Mouse (Mus musculus): ENCODE measurements around the gene Cd2.

The Cd2 gene

DNA sequence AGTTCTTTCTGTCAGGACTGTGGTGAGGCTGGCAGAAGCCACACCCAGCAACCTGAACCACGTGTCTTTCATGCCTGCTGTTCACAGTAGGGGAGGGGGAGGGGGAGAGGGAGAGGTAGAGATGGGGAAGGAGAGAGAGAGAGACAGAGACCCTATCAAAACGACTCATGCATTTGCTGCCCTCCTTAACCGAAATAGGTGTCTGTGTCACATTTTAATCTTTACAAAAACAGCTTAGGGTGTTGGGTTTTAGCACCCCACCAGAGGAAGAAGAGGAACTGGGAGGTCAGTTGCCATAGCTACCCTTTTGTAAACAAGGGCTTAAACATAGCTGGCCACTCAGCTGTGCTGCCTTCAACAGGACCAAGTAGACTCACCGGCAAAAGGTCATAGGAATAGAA, at the start of gene Cd2:
TSS of gene Cd2 (minus strand) at position 29 of the 401 bp plus-strand sequence.
- in situ Hi-C loops (cut with MboI, MseI), result loop anchor here (25.0 kb wide), 1 partner anchor 801 kb away; the partner anchor contains the start of gene Tent5c

GRCm38 (mm10) chr3:101328617-101329016, 40.9 kb upstream of the Cd2 start:
- in situ Hi-C loops (cut with MboI, MseI), result no loop called here

GRCm38 (mm10) chr3:101327248-101327647, 39.5 kb upstream of the Cd2 start:
- in situ Hi-C loops (cut with MboI, MseI), result no loop called here

DNA sequence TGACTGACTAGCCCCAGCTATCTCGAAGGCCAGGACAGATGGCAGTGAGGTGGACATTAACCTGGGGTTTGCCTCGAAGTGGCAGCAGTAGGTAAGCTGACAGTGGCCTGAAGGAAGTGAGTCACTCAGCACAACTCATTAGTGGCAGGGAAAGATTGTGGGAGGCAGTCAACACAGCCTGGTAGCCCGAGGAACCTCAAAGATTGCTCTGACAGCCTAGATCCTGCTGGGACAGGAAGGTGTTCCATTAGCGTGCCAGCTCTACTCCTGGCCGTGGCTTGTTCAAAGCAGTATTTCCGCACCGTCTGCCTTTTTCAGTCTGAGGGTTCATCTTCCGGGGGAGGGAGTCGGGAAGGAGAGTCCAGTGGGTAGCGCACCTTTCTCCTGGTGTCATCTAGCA, 34.7 kb upstream of the Cd2 start:
- in situ Hi-C loops (cut with MboI, MseI), result loop anchor here (25.0 kb wide), 1 partner anchor 490 kb away; no protein-coding TSS in a partner anchor

GRCm38 (mm10) chr3:101320874-101321273, 33.1 kb upstream of the Cd2 start:
- in situ Hi-C loops (cut with MboI, MseI), result loop anchor here (25.0 kb wide), 1 partner anchor 491 kb away; no protein-coding TSS in a partner anchor

GRCm38 (mm10) chr3:101318516-101319170, 30.9 kb upstream of the Cd2 start:
- in situ Hi-C loops (cut with MboI, MseI), result loop anchor here (5.0 to 25.0 kb wide), 2 partner anchors 144 to 494 kb away; no protein-coding TSS in a partner anchor

GRCm38 (mm10) chr3:101318115-101318514, 30.4 kb upstream of the Cd2 start:
- in situ Hi-C loops (cut with MboI, MseI), result loop anchor here (5.0 to 25.0 kb wide), 2 partner anchors 144 to 494 kb away; no protein-coding TSS in a partner anchor

- in situ Hi-C loops (cut with MboI, MseI), result loop anchor here (5.0 to 25.0 kb wide), 2 partner anchors 147 to 497 kb away; no protein-coding TSS in a partner anchor
These were observed 27.2 kb upstream of the Cd2 start for GRCm38 (mm10) chr3:101314954-101315353.

DNA sequence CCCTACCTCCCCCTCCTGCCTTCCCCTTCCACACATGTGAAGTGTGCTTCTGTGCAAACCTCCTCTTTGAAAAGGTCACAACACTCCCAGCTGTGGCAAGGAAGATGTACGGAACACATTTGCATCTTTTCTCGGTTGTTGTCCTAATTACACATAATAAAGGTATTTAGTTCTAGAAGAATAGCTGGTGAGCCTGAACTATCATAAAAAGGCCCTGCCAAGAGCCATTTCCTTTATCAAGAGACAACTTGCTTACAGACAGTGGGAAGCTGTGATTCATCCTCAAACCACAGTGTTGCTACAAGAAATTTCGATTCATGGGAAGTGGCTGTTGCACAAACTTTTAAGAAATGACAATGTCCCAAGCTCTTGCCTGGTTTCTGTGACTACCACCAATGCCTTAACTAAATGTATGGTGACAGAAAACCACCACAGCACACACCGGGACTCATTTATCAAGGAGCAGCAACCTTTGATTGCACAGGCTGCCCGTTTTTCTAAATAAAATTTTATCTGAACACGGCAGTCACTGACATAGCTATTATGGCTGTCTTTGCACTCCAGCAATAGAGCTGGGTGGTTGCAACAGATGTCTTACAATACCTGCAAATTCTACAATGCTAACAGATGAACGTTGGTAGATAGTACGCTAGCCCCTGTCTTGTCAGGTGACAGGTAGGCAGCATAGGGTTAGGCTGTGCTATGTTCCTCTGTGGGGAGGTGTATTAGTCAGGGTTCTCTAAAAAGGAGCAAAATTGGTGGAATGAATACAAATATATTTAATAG, 25.7 kb upstream of the Cd2 start:
- in situ Hi-C loops (cut with MboI, MseI), result loop anchor here (25.0 kb wide), 1 partner anchor 499 kb away; no protein-coding TSS in a partner anchor

GRCm38 (mm10) chr3:101310977-101311376, 23.2 kb upstream of the Cd2 start:
- in situ Hi-C loops (cut with MboI, MseI), result loop anchor here (25.0 kb wide), 1 partner anchor 501 kb away; no protein-coding TSS in a partner anchor

- in situ Hi-C loops (cut with MboI, MseI), result loop anchor here (25.0 kb wide), 1 partner anchor 503 kb away; no protein-coding TSS in a partner anchor
These were observed 21.9 kb upstream of the Cd2 start for GRCm38 (mm10) chr3:101309626-101310025.

DNA sequence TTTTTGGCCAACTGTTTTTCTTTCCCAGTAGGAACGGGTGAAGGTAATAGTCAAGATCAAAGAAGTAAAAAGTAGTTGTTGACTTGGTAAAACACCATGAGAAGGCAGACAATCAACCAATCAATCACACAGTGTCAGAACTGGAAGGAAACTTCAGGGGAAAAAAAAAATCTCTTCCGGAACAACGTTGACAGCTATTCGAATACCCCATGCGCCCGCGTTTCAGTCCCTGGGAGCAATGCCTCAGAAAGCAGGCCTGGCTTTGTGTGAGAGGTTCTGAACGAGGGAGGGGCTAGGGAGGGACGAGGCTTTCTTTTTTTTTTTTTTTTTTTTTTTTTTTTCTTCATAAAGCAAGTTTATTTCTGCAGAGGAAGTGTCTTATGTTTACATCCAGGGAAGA, 18.4 kb upstream of the Cd2 start:
- in situ Hi-C loops (cut with MboI, MseI), result loop anchor here (25.0 kb wide), 1 partner anchor 506 kb away; no protein-coding TSS in a partner anchor

- in situ Hi-C loops (cut with MboI, MseI), result loop anchor here (25.0 kb wide), 1 partner anchor 507 kb away; no protein-coding TSS in a partner anchor
These were observed 17.3 kb upstream of the Cd2 start for GRCm38 (mm10) chr3:101305046-101305445.

GRCm38 (mm10) chr3:101304156-101304555, 16.4 kb upstream of the Cd2 start:
- in situ Hi-C loops (cut with MboI, MseI), result loop anchor here (25.0 kb wide), 1 partner anchor 508 kb away; no protein-coding TSS in a partner anchor

- in situ Hi-C loops (cut with MboI, MseI), result loop anchor here (25.0 kb wide), 1 partner anchor 512 kb away; no protein-coding TSS in a partner anchor
These were observed 12.7 kb upstream of the Cd2 start for GRCm38 (mm10) chr3:101300271-101301071.

DNA sequence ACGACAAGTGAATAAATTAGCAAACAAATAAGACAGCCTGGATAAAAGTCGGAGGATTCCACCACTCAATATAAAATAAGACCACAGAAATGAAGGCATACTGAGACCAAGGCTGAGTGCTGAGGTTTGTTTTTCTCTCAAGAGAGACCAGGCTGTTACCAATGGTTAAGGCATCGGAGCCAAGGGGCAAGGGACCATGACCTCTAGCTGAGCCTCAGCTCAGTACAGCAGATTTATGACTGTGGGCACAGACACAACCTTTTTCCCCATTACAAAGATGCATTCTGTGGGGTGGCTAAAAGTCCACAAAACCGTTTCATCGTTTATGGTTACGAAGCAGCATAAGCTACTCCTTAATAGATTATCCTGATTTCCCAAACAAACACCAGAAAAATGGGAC, 11.9 kb upstream of the Cd2 start:
- in situ Hi-C loops (cut with MboI, MseI), result loop anchor here (5.0 to 25.0 kb wide), 2 partner anchors 322 to 812 kb away; partner anchors contain the start of gene Tent5c

- in situ Hi-C loops (cut with MboI, MseI), result loop anchor here (5.0 to 25.0 kb wide), 2 partner anchors 320 to 810 kb away; partner anchors contain the start of gene Tent5c
These were observed 9.5 kb upstream of the Cd2 start for GRCm38 (mm10) chr3:101297221-101297620.

- in situ Hi-C loops (cut with MboI, MseI), result loop anchor here (5.0 to 25.0 kb wide), 2 partner anchors 319 to 809 kb away; partner anchors contain the start of gene Tent5c
These were observed 8.4 kb upstream of the Cd2 start for GRCm38 (mm10) chr3:101295931-101296820.

DNA sequence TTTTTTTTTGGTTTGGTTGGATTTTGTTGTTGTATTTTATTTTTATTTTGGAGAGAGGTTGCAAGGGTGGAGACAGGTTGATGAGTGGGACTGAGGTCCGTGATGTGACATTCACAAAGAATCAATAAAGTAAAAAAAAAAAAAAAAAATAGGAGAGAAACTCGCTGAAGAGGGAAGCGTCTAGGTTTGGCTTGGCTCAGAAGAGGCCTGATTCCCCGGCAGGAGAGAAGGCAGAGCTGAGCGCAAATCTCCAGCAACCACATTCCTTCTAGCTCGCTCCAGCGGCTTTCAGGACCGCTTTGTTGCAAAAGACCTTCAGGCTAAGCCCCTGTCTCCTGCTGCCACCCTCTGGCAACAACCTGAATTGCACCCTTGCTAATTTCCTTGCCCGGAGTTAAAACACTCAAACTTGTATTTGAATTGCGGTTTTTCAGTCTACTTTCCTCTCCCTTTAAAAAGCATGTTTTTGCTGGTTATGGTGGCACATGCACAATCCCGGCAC, 7.7 kb upstream of the Cd2 start:
- in situ Hi-C loops (cut with MboI, MseI), result loop anchor here (5.0 to 25.0 kb wide), 2 partner anchors 318 to 808 kb away; partner anchors contain the start of gene Tent5c

Data from T-helper 1 cell (primary cell).